Mouse (Mus musculus) embryonic fibroblast, embryonic 13.5 days (primary cell): ENCODE results near the gene Grm1. TPM values are rescaled to one million over a fixed set of nuclear protein-coding genes. Genes with fewer than 3 reads are reported as not detected.
A peak's percentile ranks its signal among the peaks of the same experiment; 100 is the strongest.

Source experiments
- H3K27ac ChIP-seq: 2 replicates; pipeline ENCODE4 v1.5.1; 2012; ENCODE audit warnings: low read length, control low read depth, inconsistent platforms; ENCODE audit not compliant: insufficient read depth
- H3K4me1 ChIP-seq: 2 replicates; pipeline ENCODE4 v1.6.1; 2011; ENCODE audit warnings: low read length; ENCODE audit not compliant: control insufficient read depth, insufficient read depth
- H3K4me3 ChIP-seq: 2 replicates; pipeline ENCODE4 v1.5.1; 2011; ENCODE audit warnings: mild to moderate bottlenecking, control low read depth, low read length; ENCODE audit not compliant: insufficient read depth
- CTCF ChIP-seq: IDR thresholded peaks from 2 replicates; pipeline ENCODE4 v1.5.1; 2011; ENCODE audit warnings: mild to moderate bottlenecking, control low read depth, low read length, moderate library complexity, borderline replicate concordance; ENCODE audit not compliant: insufficient read depth
- POLR2A ChIP-seq: IDR thresholded peaks from 2 replicates; pipeline ENCODE4 v1.6.1; 2011; ENCODE audit warnings: low read depth, mild to moderate bottlenecking, control low read depth, low read length, moderate library complexity
- polyA plus RNA-seq: library from polyadenylated mRNA; stranded (reverse); fragments of >200 nt; gene quantifications from 2 replicates; pipeline ENCODE4 v1.2.4, GENCODE M21; 2011; ENCODE audit warnings: low read depth; ENCODE audit not compliant: missing spikeins, insufficient read length

Gene Grm1
- polyA plus RNA-seq, 1 experiment: not detected

DNA sequence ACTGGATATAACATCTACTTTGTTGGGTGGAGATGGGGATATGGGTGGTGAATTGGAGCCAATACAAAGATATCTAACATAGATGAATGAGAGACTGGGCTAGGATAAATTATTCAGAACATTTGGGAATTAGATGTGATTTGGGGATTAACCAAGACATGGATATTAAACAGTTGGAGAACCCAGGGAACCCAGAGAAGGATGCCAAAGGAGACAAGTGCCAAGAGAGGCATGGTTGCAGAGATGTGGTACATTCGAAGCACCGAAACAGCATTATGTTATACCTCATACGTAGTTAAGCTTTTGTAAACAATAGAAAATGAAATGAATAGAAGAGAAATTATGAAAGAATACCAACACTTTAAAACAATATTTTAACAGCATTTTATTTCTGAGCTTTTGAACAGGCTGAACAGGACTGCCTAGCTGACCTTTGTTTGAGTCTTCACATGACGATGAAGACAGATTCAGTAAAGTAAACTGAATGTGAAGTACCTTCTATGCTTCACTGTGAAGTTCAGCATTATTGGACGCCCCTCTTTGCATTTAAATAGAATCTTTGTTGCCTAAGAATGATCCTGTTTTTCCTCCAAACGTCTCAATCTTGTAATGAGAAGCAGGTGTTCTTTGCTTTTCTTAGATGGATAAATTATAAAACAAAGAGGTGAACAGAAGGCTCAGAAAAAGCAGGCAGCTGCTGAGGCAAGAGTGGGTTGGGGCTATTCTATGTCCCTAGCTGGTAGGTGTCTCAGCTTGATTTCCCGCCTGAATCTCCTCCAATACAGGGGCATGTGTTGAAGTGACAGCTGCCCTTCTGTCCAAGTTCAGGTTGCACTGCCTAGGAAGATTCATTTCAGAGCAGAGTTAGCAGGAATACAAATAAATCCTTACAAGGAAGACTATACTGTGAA is 234.5 kb downstream of the Grm1 start:
- Histone ChIP-seq H3K4me1 (peaks cover 4% of the 10 kb centered on the region; the same call in 1 of the 2 replicates), H3K27ac (no peak overlapping the region), H3K4me3 (no peak overlapping the region)
- TF ChIP-seq POLR2A (no peak), CTCF (no peak)

DNA sequence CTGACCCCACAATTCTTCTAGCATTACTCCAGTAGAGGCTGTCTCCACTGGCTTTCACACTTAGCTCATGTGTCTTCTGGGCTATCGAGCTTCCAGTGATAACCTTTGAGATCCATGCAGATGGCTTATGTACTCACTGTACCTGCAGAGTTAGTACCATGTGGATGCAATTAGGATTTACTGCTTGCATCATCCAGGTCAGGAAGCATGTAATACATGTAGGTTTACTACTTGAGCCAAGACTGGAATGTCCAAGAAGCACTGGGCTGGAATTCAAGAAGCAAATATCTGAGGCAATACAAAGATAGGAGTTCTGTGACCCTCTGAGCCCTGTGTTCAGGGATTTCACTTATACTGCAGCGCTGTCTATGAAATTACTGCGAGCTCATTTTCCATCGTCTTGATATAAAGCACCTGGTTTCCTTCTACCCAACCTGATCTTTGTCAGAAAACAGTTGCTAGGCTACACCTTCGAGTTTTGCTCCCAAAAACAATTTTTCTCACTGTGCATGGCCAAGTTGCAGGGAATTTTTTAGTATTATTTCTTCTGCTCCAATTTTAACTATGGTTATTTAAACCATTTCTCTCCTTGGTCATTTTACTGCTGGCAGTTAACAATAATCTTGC is 237.0 kb downstream of the Grm1 start:
- H3K4me1 ChIP-seq: peaks cover 4% of the 10 kb centered on the region; the same call in 1 of the 2 replicates
- no peak overlapping the region for H3K4me3 ChIP-seq
- TF ChIP-seq CTCF (no peak), POLR2A (no peak)
- no peak overlapping the region for H3K27ac ChIP-seq

DNA sequence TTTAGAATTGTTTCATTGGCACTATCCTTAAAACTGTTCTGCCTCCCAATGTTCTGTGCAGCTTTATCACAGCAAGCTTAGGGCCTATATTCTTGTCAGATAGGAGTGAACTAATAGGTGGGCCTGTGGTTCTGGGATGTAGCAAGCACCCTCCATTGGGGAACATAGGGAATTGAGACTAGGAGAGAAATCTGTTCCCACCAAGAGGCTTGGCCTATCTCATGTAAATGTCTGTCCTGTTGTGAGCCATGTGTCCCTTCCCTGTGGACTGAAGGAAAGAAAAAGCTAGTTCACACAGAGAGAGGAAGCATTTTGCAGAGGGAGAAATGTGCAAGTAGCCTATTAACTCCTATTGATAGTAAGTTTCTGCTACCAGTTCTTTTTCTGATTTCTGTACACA is 246.8 kb downstream of the Grm1 start:
- H3K4me3 ChIP-seq: no peak overlapping the region
- no peak overlapping the region for H3K27ac ChIP-seq
- H3K4me1 ChIP-seq: no peaks in the 10 kb centered on the region
- TF ChIP-seq CTCF (no peak), POLR2A (no peak)

DNA sequence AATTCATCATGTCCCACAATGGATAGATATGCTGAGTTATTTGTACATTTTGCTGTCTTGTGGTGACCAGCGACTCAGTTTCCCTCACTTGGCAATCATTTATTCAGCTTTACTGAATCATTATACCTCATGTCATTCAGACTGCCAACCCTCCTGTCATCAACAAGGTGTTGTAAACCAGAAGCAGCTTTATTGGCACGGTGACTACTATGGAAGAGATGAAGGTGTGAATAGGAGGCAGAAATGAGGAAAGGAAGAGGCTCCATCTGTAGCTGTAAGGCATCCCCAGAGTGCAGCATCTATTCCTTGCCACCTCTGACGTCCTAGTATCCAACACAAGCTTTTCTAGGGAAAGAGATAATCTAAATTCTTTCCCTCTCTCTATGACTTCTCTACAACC is 247.3 kb downstream of the Grm1 start:
- no peak for TF ChIP-seq POLR2A
- no peak for TF ChIP-seq CTCF
- Histone ChIP-seq H3K4me3 (no peak overlapping the region), H3K4me1 (no peaks in the 10 kb centered on the region), H3K27ac (no peak overlapping the region)

DNA sequence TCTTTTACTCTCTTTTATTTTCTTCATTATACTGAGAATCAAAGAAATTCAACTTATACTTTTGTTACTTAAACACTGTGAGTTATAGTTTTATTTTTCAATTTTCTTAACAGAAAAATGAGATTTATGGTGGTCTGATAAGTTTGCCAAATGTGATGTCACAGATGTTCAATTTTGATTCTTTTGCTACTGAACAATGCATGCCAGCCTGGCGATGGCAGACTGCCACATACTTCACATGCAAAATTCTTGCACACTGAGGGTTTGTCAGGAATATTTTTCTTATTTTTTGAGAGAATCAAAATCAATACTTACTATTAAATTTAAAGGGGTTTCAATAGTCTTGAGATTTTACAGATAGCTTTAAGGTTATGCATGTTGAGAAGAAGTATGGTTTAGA is 251.0 kb downstream of the Grm1 start:
- Histone ChIP-seq H3K4me3 (no peak overlapping the region), H3K27ac (no peak overlapping the region), H3K4me1 (no peaks in the 10 kb centered on the region)
- TF ChIP-seq CTCF (no peak), POLR2A (no peak)

DNA sequence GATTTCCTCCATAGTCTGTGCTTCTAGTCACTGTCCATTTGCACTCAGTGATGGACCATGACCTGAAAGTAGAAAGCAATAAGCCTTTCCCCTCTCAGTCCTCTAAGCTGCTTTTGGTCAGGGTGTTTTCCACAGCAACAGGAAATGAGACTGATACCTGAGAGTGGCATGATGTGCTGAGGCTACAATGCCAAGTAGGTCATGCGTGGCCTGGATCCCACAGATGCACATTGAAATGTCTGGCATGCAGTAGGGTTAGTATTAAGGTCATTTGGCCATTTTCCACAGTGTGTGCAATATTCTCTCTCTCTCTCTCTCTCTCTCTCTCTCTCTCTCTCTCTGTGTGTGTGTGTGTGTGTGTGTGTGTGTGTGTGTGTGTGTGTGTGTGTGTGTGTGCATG is 254.8 kb downstream of the Grm1 start:
- TF ChIP-seq POLR2A: no peak
- no peak for TF ChIP-seq CTCF
- Histone ChIP-seq H3K4me1 (no peaks in the 10 kb centered on the region), H3K27ac (no peak overlapping the region), H3K4me3 (no peak overlapping the region)

DNA sequence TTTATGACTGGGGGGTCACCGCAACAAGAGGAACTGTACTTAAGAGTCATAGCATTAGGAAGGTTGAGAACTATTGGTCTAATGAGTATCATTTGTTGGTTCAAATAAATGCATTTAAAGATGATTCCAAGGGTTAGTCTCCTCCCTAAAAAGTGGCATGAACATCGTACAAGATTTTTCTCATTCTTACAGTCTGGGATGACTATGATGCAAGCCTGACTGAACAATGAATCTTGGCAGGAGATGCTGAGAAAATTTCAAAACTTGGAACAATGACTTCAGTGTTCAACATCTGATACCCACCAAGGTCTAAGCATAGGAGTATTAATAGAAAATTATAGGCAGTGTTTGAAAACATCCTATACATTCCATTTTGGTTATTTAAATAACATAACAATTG is 264.1 kb downstream of the Grm1 start:
- TF ChIP-seq POLR2A (no peak), CTCF (no peak)
- no peak overlapping the region; the same call in 1 of the 2 replicates for H3K27ac ChIP-seq
- no peak overlapping the region for H3K4me3 ChIP-seq
- peaks cover 4% of the 10 kb centered on the region; the same call in 1 of the 2 replicates for H3K4me1 ChIP-seq

DNA sequence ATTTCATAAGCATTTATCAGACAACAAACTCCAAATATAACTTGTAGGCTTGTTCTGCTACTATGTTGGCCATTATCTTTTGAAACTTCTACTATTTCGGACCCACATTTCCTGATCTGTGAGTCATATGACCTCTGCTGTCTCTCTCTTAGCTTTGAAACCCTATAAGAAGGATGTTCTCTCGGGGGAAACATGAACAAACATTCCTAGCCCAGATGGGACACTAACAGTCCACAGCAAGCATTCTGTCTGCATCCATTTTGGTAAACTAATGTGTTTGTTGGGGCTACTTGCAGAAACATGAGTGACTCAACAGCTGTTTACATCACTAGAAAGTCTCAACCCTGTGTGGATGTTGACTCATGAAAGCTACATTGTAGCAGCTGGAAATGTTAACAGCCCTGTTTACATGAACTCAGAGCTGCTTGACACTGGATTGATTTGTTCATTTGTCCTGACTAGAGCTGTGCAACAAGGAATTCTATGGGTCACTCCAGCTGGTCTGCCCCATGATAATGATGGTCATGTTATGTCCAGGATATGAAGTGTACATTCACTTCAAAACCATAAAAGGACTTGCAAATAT is 267.4 kb downstream of the Grm1 start:
- Histone ChIP-seq H3K4me3 (no peak overlapping the region), H3K4me1 (peaks cover 4% of the 10 kb centered on the region; the same call in 1 of the 2 replicates), H3K27ac (no peak overlapping the region)
- TF ChIP-seq CTCF (no peak), POLR2A (no peak)

DNA sequence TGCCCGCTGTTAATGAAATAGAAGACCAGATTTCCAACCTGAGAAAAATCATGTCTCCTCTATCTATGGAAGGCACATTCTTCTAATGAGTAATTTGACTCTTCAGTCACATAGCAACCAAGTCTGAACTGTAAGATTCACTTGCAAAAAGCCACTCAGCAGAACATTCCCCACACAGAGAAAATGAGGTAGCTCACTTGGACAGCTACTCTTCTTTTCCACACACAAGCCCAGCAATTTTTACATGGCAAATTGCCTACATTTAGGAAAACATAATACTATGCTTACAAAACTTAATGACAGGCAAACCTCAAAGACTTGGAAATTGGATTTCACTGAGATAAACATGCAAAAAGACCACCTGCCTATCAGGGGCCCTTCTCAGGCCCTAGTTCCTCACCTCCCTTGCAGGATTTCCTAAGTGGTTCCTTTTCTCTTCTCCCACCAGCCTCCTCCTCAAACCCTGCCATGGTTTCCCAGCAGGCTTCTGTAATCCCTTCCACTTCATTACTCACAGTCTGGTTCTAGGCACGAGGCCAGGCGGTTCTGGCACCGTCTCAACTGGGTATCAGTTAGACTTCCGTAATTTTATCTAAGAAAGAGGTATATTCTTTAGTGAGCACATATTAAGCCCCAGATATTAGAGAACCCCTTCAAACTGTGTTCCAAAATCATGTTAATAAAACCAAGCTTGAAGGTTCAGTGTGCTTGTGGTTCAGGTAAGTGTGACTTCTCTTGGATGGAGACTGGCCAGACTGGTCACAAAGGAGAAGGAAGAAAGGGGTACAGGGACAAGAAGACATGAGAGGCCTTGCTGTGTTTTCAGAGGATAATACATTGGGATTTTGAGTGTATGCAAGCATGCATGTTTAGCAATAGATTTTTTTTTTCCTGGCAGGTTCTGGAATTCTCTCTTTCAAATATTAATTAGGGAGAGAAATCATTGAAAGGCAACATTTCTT is 269.1 kb downstream of the Grm1 start:
- TF ChIP-seq POLR2A (no peak), CTCF (no peak)
- Histone ChIP-seq H3K4me3 (no peak overlapping the region), H3K27ac (peak overlapping the region; percentile 47; the same call in 1 of the 2 replicates), H3K4me1 (peaks cover 4% of the 10 kb centered on the region; the same call in 1 of the 2 replicates)
